Mouse (Mus musculus) C2C12 (cell line): Measurements from ENCODE around the gene Ankrd2. TPM values are rescaled to one million over a fixed set of nuclear protein-coding genes. Genes with fewer than 3 reads are reported as not detected.
"Not testable (repeated sequence)": the region's sequence is repeated elsewhere in the genome, so short reads cannot be mapped to it uniquely, and the experiment has no call there.

Source experiments
- H3K27me3 ChIP-seq: one replicate; pipeline ENCODE4 v1.6.1; 2011; ENCODE audit not compliant: control insufficient read depth, insufficient read depth, insufficient read length
- H3K36me3 ChIP-seq: one replicate; pipeline ENCODE4 v1.6.1; 2011; ENCODE audit not compliant: control insufficient read depth, insufficient read depth
- H3K4me3 ChIP-seq: one replicate; pipeline ENCODE4 v1.5.1; 2011; ENCODE audit warnings: mild to moderate bottlenecking, control low read depth; ENCODE audit not compliant: poor library complexity, insufficient read depth, severe bottlenecking
- H3K79me2 ChIP-seq: one replicate; pipeline ENCODE4 v1.6.1; 2011; ENCODE audit not compliant: control insufficient read depth, insufficient read depth
- H3K79me3 ChIP-seq: one replicate; pipeline ENCODE4 v1.6.1; 2011; ENCODE audit warnings: low read depth, control low read depth
- H3ac ChIP-seq: one replicate; pipeline ENCODE3; 2011; ENCODE audit warnings: low read depth; ENCODE audit not compliant: control insufficient read depth, insufficient read length
- CEBPB ChIP-seq: IDR thresholded peaks from one replicate; pipeline ENCODE4 v1.6.1; 2011; ENCODE audit warnings: low read depth, mild to moderate bottlenecking, control low read depth, moderate library complexity
- CTCF ChIP-seq: IDR thresholded peaks from one replicate; pipeline ENCODE4 v1.5.1; 2011; ENCODE audit not compliant: control insufficient read depth, insufficient read depth, insufficient read length
- FOSL1 ChIP-seq: IDR thresholded peaks from one replicate; pipeline ENCODE4 v1.8.0; 2011; ENCODE audit warnings: mild to moderate bottlenecking, low read length; ENCODE audit not compliant: poor library complexity, insufficient read depth, severe bottlenecking
- MAX ChIP-seq: IDR thresholded peaks from one replicate; pipeline ENCODE4 v1.6.1; 2011; ENCODE audit warnings: mild to moderate bottlenecking, control low read depth
- MYOD1 ChIP-seq: IDR thresholded peaks from one replicate; pipeline ENCODE4 v1.6.1; 2011; ENCODE audit warnings: low read depth; ENCODE audit not compliant: control insufficient read depth, insufficient read length
- MYOG ChIP-seq: IDR thresholded peaks from one replicate; pipeline ENCODE4 v1.6.1; 2011; ENCODE audit not compliant: control insufficient read depth, insufficient read length; ENCODE audit errors: extremely low read depth
- USF1 ChIP-seq: IDR thresholded peaks from one replicate; pipeline ENCODE4 v1.6.1; 2011; ENCODE audit warnings: low read depth, mild to moderate bottlenecking, control low read depth, moderate library complexity
- polyA plus RNA-seq: library from polyadenylated mRNA; unstranded; fragments of >200 nt; fragmentation: generic; extraction: Trizol; gene quantifications from one replicate; pipeline ENCODE4 v1.2.1, GENCODE M21; 2012; ENCODE audit warnings: missing spikeins

Ankrd2 gene
- polyA plus RNA-seq, 1 experiment, result 0.15 TPM

GRCm38 (mm10) chr19:42075992-42076391 is 40.2 kb downstream of the Ankrd2 start:
- H3K79me2 ChIP-seq, result peaks cover 10% of the 10 kb centered on the region
- no peak overlapping the region for H3K4me3 ChIP-seq
- TF ChIP-seq MYOD1 (no peak), MAX (no peak)
- no peaks in the 10 kb centered on the region for H3K27me3 ChIP-seq
- H3K79me3 ChIP-seq, result no peaks in the 10 kb centered on the region
- H3K36me3 ChIP-seq, result no peaks in the 10 kb centered on the region
- no peak overlapping the region for H3ac ChIP-seq

DNA sequence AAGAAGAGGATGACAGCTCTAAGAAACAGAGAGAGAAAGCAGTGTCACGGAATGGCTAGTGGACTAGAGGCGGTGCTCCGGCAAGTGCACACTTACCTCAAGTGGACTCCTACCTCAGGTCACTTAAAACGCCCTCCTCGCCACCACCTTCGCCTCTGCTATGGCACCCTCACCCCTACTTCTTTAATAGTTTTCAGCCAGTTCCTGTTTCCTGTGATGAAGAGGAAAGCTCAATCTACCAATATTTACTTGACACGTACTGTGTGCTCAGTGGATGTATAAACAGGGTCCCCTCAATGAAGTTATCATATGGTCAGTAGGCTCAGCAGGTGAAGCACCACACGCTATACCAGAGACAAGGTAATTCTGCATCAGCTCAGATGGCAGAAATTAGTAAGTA is 42.8 kb downstream of the Ankrd2 start:
- no peaks in the 10 kb centered on the region for H3K79me3 ChIP-seq
- H3K4me3 ChIP-seq, result no peak overlapping the region
- H3K27me3 ChIP-seq, result no peaks in the 10 kb centered on the region
- no peak for TF ChIP-seq USF1
- TF ChIP-seq MYOD1, result no peak
- TF ChIP-seq MYOG, result no peak
- TF ChIP-seq CEBPB, result no peak
- no peak for TF ChIP-seq FOSL1
- TF ChIP-seq CTCF, result no peak
- TF ChIP-seq MAX, result no peak
- H3ac ChIP-seq, result no peak overlapping the region
- no peaks in the 10 kb centered on the region for H3K36me3 ChIP-seq
- H3K79me2 ChIP-seq, result peaks cover 10% of the 10 kb centered on the region

DNA sequence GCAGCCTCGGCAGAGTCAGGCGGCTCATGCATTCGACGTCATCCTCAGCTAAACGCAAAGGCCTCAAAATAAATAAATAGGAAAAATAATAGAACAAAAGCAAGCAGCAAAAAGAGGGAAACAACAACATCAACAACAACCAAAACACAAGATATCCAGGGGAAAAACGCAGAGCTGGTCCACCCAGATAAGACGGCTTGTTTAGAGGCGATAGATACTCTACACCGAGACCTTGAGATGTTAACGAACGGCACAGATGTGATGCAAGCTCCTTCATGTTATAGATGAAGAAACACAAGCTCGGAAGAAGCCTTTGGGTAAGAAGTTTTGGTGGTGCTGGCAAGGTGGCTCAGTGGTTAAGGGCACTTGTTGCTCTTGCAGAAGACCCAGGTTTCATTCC is 43.2 kb downstream of the Ankrd2 start:
- no peaks in the 10 kb centered on the region for H3K27me3 ChIP-seq
- H3K79me3 ChIP-seq, result no peaks in the 10 kb centered on the region
- H3K36me3 ChIP-seq, result no peaks in the 10 kb centered on the region
- TF ChIP-seq MYOG (no peak), CTCF (no peak), CEBPB (no peak), USF1 (no peak), FOSL1 (no peak), MAX (no peak)
- H3ac ChIP-seq, result no peak overlapping the region
- no peak overlapping the region for H3K4me3 ChIP-seq
- H3K79me2 ChIP-seq, result peaks cover 10% of the 10 kb centered on the region

GRCm38 (mm10) chr19:42079950-42080349 is 44.1 kb downstream of the Ankrd2 start:
- TF ChIP-seq CEBPB, result peak; percentile 33
- TF ChIP-seq MAX, result peak; percentile 83
- no peak for TF ChIP-seq MYOG
- peak; percentile 85 for TF ChIP-seq USF1
- no peak for TF ChIP-seq CTCF
- peak; percentile 35 for TF ChIP-seq MYOD1
- TF ChIP-seq FOSL1, result peak; percentile 78
- Histone ChIP-seq H3ac (no peak overlapping the region), H3K79me2 (peaks cover 10% of the 10 kb centered on the region), H3K27me3 (no peaks in the 10 kb centered on the region), H3K36me3 (no peaks in the 10 kb centered on the region), H3K4me3 (no peak overlapping the region), H3K79me3 (no peaks in the 10 kb centered on the region)

DNA sequence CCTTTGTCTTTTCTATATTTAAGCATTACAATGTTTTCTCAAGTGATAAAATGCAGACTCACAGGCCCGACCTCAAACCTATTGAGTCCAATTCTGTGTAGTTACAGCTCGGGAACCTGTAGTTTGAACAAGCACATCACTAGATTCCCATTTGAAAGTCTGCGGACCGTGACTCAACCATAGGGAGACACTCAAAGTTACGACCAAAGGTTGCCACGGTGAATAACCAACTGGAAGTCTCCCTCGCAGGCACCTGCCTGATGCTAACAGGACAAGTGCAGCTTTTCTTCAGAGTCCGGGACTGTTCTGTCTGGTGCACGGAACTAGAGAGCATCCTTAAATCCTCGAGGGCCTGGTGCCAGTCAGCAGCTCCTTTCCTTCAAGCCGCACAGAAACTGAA is 44.7 kb downstream of the Ankrd2 start:
- no peaks in the 10 kb centered on the region for H3K36me3 ChIP-seq
- peaks cover 11% of the 10 kb centered on the region for H3K79me2 ChIP-seq
- no peak overlapping the region for H3K4me3 ChIP-seq
- no peaks in the 10 kb centered on the region for H3K27me3 ChIP-seq
- H3K79me3 ChIP-seq, result no peaks in the 10 kb centered on the region
- TF ChIP-seq MAX (no peak), MYOG (no peak), USF1 (no peak), MYOD1 (no peak), CEBPB (no peak), CTCF (no peak), FOSL1 (no peak)
- H3ac ChIP-seq, result peak overlapping the region; percentile 34

DNA sequence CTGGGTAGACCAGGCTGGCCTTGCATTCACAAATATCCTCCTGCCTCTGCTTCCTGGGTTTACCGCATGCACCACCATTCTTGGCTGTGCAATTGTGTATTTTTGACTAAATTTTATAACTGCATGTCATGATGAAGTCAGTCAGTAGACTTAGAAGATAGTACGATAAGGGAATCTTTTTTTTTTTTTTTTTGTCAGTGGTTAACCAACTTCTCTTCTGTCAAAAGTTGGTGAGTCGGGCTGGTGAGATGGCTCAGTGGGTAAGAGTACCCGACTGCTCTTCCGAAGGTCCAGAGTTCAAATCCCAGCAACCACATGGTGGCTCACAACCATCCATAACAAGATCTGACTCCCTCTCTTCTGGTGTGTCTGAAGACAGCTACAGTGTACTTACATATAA is 45.8 kb downstream of the Ankrd2 start:
- not testable (repeated sequence) for H3K27me3 ChIP-seq, H3K4me3 ChIP-seq, H3ac ChIP-seq, H3K36me3 ChIP-seq, H3K79me3 ChIP-seq
- peaks cover 16% of the 10 kb centered on the region for H3K79me2 ChIP-seq

- Histone ChIP-seq H3K27me3 (no peaks in the 10 kb centered on the region), H3K79me3 (no peaks in the 10 kb centered on the region), H3ac (peak overlapping the region; percentile 81), H3K79me2 (peaks cover 10% of the 10 kb centered on the region), H3K36me3 (no peaks in the 10 kb centered on the region), H3K4me3 (peak overlapping the region; percentile 57)
- TF ChIP-seq CEBPB (no peak), MAX (no peak), MYOG (no peak), CTCF (no peak), FOSL1 (no peak), MYOD1 (no peak), USF1 (no peak)
Observed at GRCm38 (mm10) chr19:42085690-42086089, 49.9 kb downstream of the Ankrd2 start.
